Mouse (Mus musculus) embryonic fibroblast, embryonic 13.5 days (primary cell): ENCODE data around the gene Pdlim7.

Source experiments
- CTCF ChIP-seq: IDR thresholded peaks from 2 replicates; pipeline ENCODE4 v1.5.1; 2011; ENCODE audit warnings: mild to moderate bottlenecking, control low read depth, low read length, moderate library complexity, borderline replicate concordance; ENCODE audit not compliant: insufficient read depth
- POLR2A ChIP-seq: IDR thresholded peaks from 2 replicates; pipeline ENCODE4 v1.6.1; 2011; ENCODE audit warnings: low read depth, mild to moderate bottlenecking, control low read depth, low read length, moderate library complexity

GRCm38 (mm10) chr13:55478036-55478435, 35.4 kb downstream of the Pdlim7 start:
- TF ChIP-seq CTCF, result peak; percentile 49; the same call in 1 of the 2 replicates
- TF ChIP-seq POLR2A, result no peak
